Mouse (Mus musculus) heart, adult 2 months (tissue): Measurements from ENCODE around the gene Rpp40. TPM values are rescaled to one million over a fixed set of nuclear protein-coding genes. Genes with fewer than 3 reads are reported as not detected.
A peak's percentile ranks its signal among the peaks of the same experiment; 100 is the strongest.

Source experiments
- DNase-seq, 2 experiments: peaks; one replicate each; pipeline ENCODE4 v3.0.0; 2021
- H3K27ac ChIP-seq: fragments of 200-600 bp; 2 replicates; pipeline ENCODE4 v1.8.1; 2022
- H3K27me3 ChIP-seq: fragments of 200-500 bp; 2 replicates; pipeline ENCODE4 v1.6.1; 2012; ENCODE audit warnings: mild to moderate bottlenecking, low read length, inconsistent platforms, mixed read lengths; ENCODE audit not compliant: control insufficient read depth, insufficient read depth
- H3K36me3 ChIP-seq: fragments of 200-500 bp; 2 replicates; pipeline ENCODE4 v1.6.1; 2012; ENCODE audit warnings: low read length, inconsistent platforms; ENCODE audit not compliant: control insufficient read depth, insufficient read depth
- H3K4me1 ChIP-seq: fragments of 200-500 bp; 2 replicates; pipeline ENCODE4 v1.6.1; 2011; ENCODE audit warnings: low read length; ENCODE audit not compliant: control insufficient read depth, insufficient read depth
- H3K4me3 ChIP-seq: fragments of 200-600 bp; 2 replicates; pipeline ENCODE4 v1.8.1; 2022
- H3K79me2 ChIP-seq: fragments of 200-500 bp; replicated peaks from 2 replicates; pipeline ENCODE4 v1.6.1; 2012; ENCODE audit warnings: mild to moderate bottlenecking, inconsistent platforms, low read length, moderate library complexity, mixed read lengths; ENCODE audit not compliant: control insufficient read depth, insufficient read depth
- H3K9ac ChIP-seq: fragments of 200-500 bp; 2 replicates; pipeline ENCODE4 v1.6.1; 2012; ENCODE audit warnings: low read depth, mild to moderate bottlenecking, control low read depth, inconsistent platforms, low read length, mixed read lengths
- CTCF ChIP-seq: fragments of 200-600 bp; IDR thresholded peaks from 2 replicates; pipeline ENCODE4 v1.8.1; 2022; ENCODE audit warnings: antibody characterized with exemption, mild to moderate bottlenecking, moderate library complexity
- EP300 ChIP-seq: fragments of 200-500 bp; IDR thresholded peaks from 2 replicates; pipeline ENCODE4 v1.6.1; 2011; ENCODE audit warnings: low read depth, low read length, control low read depth; ENCODE audit not compliant: insufficient read depth
- POLR2A ChIP-seq: fragments of 200-500 bp; IDR thresholded peaks from 2 replicates; pipeline ENCODE4 v1.6.1; 2011; ENCODE audit warnings: mild to moderate bottlenecking, low read depth, low read length, control low read depth; ENCODE audit not compliant: insufficient read depth
- WGBS: fragments of 180-500 bp; shearing (Covaris S2); methylation state at CpG from one replicate; pipeline ENCODE4 v1.1.7; 2018; 5-methylcytosine and 5-hydroxymethylcytosine counted together
- intact Hi-C: fragments of 180-260 bp; cut with DNase I; formaldehyde crosslinking; loops from one replicate; pipeline ENCODE4 v1.15.1; 2025
- polyA plus RNA-seq: library from polyadenylated mRNA; depleted of rRNA; stranded (reverse); fragments of >200 nt; gene quantifications from 2 replicates; pipeline ENCODE4 v1.2.3, GENCODE M21; 2012
- total RNA-seq, 2 experiments: library from RNA; stranded (reverse); gene quantifications; 2 replicates each; pipeline ENCODE4 v1.2.3; 2021

Rpp40 gene
- total and polyA plus RNA-seq, 3 experiments, result 3.7 to 6.4 (median 5.3) TPM

- 74% methylated on average over 6 of the region's 6 CpGs for WGBS
- H3K79me2 ChIP-seq, result no peaks in the 10 kb centered on the region
- DNase-seq, result no peak
- no peak overlapping the region for H3K27ac ChIP-seq
- H3K36me3 ChIP-seq, result no peaks in the 10 kb centered on the region
- no peaks in the 10 kb centered on the region for H3K27me3 ChIP-seq
- no peak overlapping the region for H3K9ac ChIP-seq
- intact Hi-C loops, result no loop called here
- peaks cover 1% of the 10 kb centered on the region; the same call in 1 of the 2 replicates for H3K4me1 ChIP-seq
- TF ChIP-seq POLR2A (no peak), CTCF (no peak), EP300 (no peak)
- no peak overlapping the region for H3K4me3 ChIP-seq
Observed at GRCm38 (mm10) chr13:35880555-35881046, 25.6 kb downstream of the Rpp40 start.

- H3K4me1 ChIP-seq, result peaks cover 1% of the 10 kb centered on the region; the same call in 1 of the 2 replicates
- no peaks in the 10 kb centered on the region for H3K36me3 ChIP-seq
- H3K27me3 ChIP-seq, result no peaks in the 10 kb centered on the region
- H3K4me3 ChIP-seq, result no peak overlapping the region
- no peak overlapping the region for H3K9ac ChIP-seq
- DNase-seq, result no peak
- no peaks in the 10 kb centered on the region for H3K79me2 ChIP-seq
- WGBS, result 94% methylated on average over 5 of the region's 5 CpGs
- intact Hi-C loops, result no loop called here
- TF ChIP-seq EP300 (no peak), POLR2A (no peak), CTCF (no peak)
- no peak overlapping the region for H3K27ac ChIP-seq
Observed at GRCm38 (mm10) chr13:35879519-35879918, 26.6 kb downstream of the Rpp40 start.

- DNase-seq, result no peak
- Histone ChIP-seq H3K79me2 (no peaks in the 10 kb centered on the region), H3K36me3 (no peaks in the 10 kb centered on the region), H3K4me1 (0 out of 2 replicates have a peak, but pooled peaks cover 1% of the 10 kb centered on the region), H3K27ac (no peak overlapping the region), H3K9ac (no peak overlapping the region), H3K27me3 (no peaks in the 10 kb centered on the region), H3K4me3 (no peak overlapping the region)
- intact Hi-C loops, result no loop called here
- TF ChIP-seq POLR2A, result no peak
- TF ChIP-seq EP300, result no peak
- no peak for TF ChIP-seq CTCF
- 66% methylated on average over 5 of the region's 5 CpGs for WGBS
Observed at GRCm38 (mm10) chr13:35879068-35879467, 27.1 kb downstream of the Rpp40 start.

GRCm38 (mm10) chr13:35878282-35878681 lies 27.9 kb downstream of the Rpp40 start:
- H3K4me3 ChIP-seq, result no peak overlapping the region
- no peak overlapping the region for H3K27ac ChIP-seq
- no peak overlapping the region for H3K9ac ChIP-seq
- no peaks in the 10 kb centered on the region for H3K79me2 ChIP-seq
- WGBS, result 18% methylated on average over 1 of the region's 1 CpGs
- H3K27me3 ChIP-seq, result no peaks in the 10 kb centered on the region
- no peaks in the 10 kb centered on the region for H3K36me3 ChIP-seq
- TF ChIP-seq EP300, result no peak
- TF ChIP-seq CTCF, result no peak
- no peak for TF ChIP-seq POLR2A
- intact Hi-C loops, result no loop called here
- DNase-seq, result peak in 1 of 2 experiments; percentile 16
- H3K4me1 ChIP-seq, result 0 out of 2 replicates have a peak, but pooled peaks cover 1% of the 10 kb centered on the region

GRCm38 (mm10) chr13:35875396-35875795 lies 30.8 kb downstream of the Rpp40 start:
- Histone ChIP-seq H3K79me2 (no peaks in the 10 kb centered on the region), H3K36me3 (no peaks in the 10 kb centered on the region), H3K27ac (no peak overlapping the region), H3K27me3 (no peaks in the 10 kb centered on the region), H3K4me1 (peaks cover 1% of the 10 kb centered on the region; the same call in 1 of the 2 replicates), H3K4me3 (no peak overlapping the region), H3K9ac (no peak overlapping the region)
- intact Hi-C loops, result no loop called here
- WGBS, result 95% methylated on average over 5 of the region's 5 CpGs
- TF ChIP-seq CTCF, result no peak
- no peak for TF ChIP-seq EP300
- no peak for TF ChIP-seq POLR2A
- DNase-seq, result no peak

- H3K27me3 ChIP-seq, result no peaks in the 10 kb centered on the region
- H3K36me3 ChIP-seq, result no peaks in the 10 kb centered on the region
- H3K4me3 ChIP-seq, result no peak overlapping the region
- WGBS, result 33% methylated on average over 3 of the region's 3 CpGs
- no peak for DNase-seq
- TF ChIP-seq POLR2A (no peak), CTCF (no peak), EP300 (no peak)
- H3K79me2 ChIP-seq, result no peaks in the 10 kb centered on the region
- H3K9ac ChIP-seq, result no peak overlapping the region
- H3K27ac ChIP-seq, result no peak overlapping the region
- no peaks in the 10 kb centered on the region; the same call in 1 of the 2 replicates for H3K4me1 ChIP-seq
- intact Hi-C loops, result no loop called here
Observed at GRCm38 (mm10) chr13:35871107-35871506, 35.1 kb downstream of the Rpp40 start.

- H3K36me3 ChIP-seq, result no peaks in the 10 kb centered on the region
- no peak for DNase-seq
- intact Hi-C loops, result no loop called here
- TF ChIP-seq POLR2A (no peak), CTCF (no peak), EP300 (no peak)
- 80% methylated on average over 8 of the region's 8 CpGs for WGBS
- no peak overlapping the region for H3K27ac ChIP-seq
- no peaks in the 10 kb centered on the region for H3K79me2 ChIP-seq
- no peaks in the 10 kb centered on the region for H3K27me3 ChIP-seq
- no peak overlapping the region for H3K9ac ChIP-seq
- no peaks in the 10 kb centered on the region; the same call in 1 of the 2 replicates for H3K4me1 ChIP-seq
- no peak overlapping the region for H3K4me3 ChIP-seq
Observed at GRCm38 (mm10) chr13:35870659-35871058, 35.5 kb downstream of the Rpp40 start.
